Mouse (Mus musculus) intestine, postnatal 0 days (tissue): ENCODE measurements around the gene Adcy5. TPM values are rescaled to one million over a fixed set of nuclear protein-coding genes. Genes with fewer than 3 reads are reported as not detected.
A peak's percentile ranks its signal among the peaks of the same experiment; 100 is the strongest.

Source experiments
- ATAC-seq: fragments of 200-750 bp; cut with Nextera tagmentation; 2 replicates; pipeline ENCODE4 v1.8.0; 2017; ENCODE audit warnings: mild to moderate bottlenecking, moderate TSS enrichment, moderate library complexity
- H3K27ac ChIP-seq: fragments of 300-500 bp; sonication (generic); 2 replicates; pipeline ENCODE4 v1.5.1; 2014; ENCODE audit warnings: mild to moderate bottlenecking, low read depth, low read length, moderate library complexity
- H3K27me3 ChIP-seq: fragments of 300-500 bp; sonication (generic); replicated peaks from 2 replicates; pipeline ENCODE4 v1.6.1; 2014; ENCODE audit warnings: low read length, mixed read lengths; ENCODE audit not compliant: control insufficient read depth, insufficient read depth
- H3K36me3 ChIP-seq: fragments of 300-500 bp; sonication (generic); 2 replicates; pipeline ENCODE4 v1.6.1; 2014; ENCODE audit warnings: mild to moderate bottlenecking, moderate library complexity; ENCODE audit not compliant: control insufficient read depth, insufficient read depth
- H3K4me1 ChIP-seq: fragments of 300-500 bp; sonication (generic); replicated peaks from 2 replicates; pipeline ENCODE4 v1.6.1; 2014; ENCODE audit warnings: antibody characterized with exemption, low read length, mixed read lengths; ENCODE audit not compliant: control insufficient read depth, insufficient read depth
- H3K4me2 ChIP-seq: fragments of 300-500 bp; sonication (generic); replicated peaks from 2 replicates; pipeline ENCODE4 v1.6.1; 2014; ENCODE audit warnings: low read depth, mild to moderate bottlenecking, moderate library complexity
- H3K4me3 ChIP-seq: fragments of 300-500 bp; sonication (generic); 2 replicates; pipeline ENCODE4 v1.5.1; 2014; ENCODE audit warnings: low read depth, low read length
- H3K9ac ChIP-seq: fragments of 300-500 bp; sonication (generic); 2 replicates; pipeline ENCODE4 v1.6.1; 2014; ENCODE audit warnings: mild to moderate bottlenecking, low read depth, low read length
- H3K9me3 ChIP-seq: fragments of 300-500 bp; sonication (generic); 2 replicates; pipeline ENCODE4 v1.6.1; 2016; ENCODE audit warnings: mixed run types; ENCODE audit not compliant: control insufficient read depth
- CTCF ChIP-seq: sonication (generic); IDR thresholded peaks from 2 replicates; pipeline ENCODE4 v1.5.1; 2016; ENCODE audit warnings: low read depth, mild to moderate bottlenecking, control low read depth, antibody characterized with exemption, moderate library complexity
- WGBS: fragments of 180-500 bp; shearing (Covaris S2); extraction: QIAGEN DNeasy Blood & Tissue Kit; methylation state at CpG from one replicate; pipeline ENCODE4 v1.1.7; 2014; 5-methylcytosine and 5-hydroxymethylcytosine counted together
- polyA plus RNA-seq: library from polyadenylated mRNA; unstranded; fragments of >200 nt; fragmentation: Nextera tagmentation; extraction: Ambion mirVana; gene quantifications from 2 replicates; pipeline ENCODE4 v1.2.1, GENCODE M21; 2015

Gene Adcy5
- polyA plus RNA-seq, 1 experiment from 2014 or later = 1.8 TPM

GRCm38 (mm10) chr16:35316856-35317264, 162.2 kb downstream of the Adcy5 start:
- Histone ChIP-seq H3K27me3 (no peaks in the 10 kb centered on the region), H3K4me3 (no peak overlapping the region), H3K9me3 (no peaks in the 10 kb centered on the region), H3K4me1 (no peaks in the 10 kb centered on the region), H3K27ac (no peak overlapping the region), H3K4me2 (no peak overlapping the region), H3K36me3 (peaks cover 7% of the 10 kb centered on the region; the same call in 1 of the 2 replicates), H3K9ac (no peak overlapping the region)
- no peak for TF ChIP-seq CTCF
- ATAC-seq = no peak

- H3K4me2 ChIP-seq = no peak overlapping the region
- TF ChIP-seq CTCF = no peak
- WGBS = 90% methylated on average over 5 of the region's 5 CpGs
- H3K4me3 ChIP-seq = no peak overlapping the region
- no peak for ATAC-seq
- H3K4me1 ChIP-seq = no peaks in the 10 kb centered on the region
- H3K9ac ChIP-seq = no peak overlapping the region
- no peak overlapping the region for H3K27ac ChIP-seq
- H3K27me3 ChIP-seq = no peaks in the 10 kb centered on the region
- H3K36me3 ChIP-seq = peaks cover 8% of the 10 kb centered on the region; the same call in 1 of the 2 replicates
- no peaks in the 10 kb centered on the region for H3K9me3 ChIP-seq
Observed at GRCm38 (mm10) chr16:35317460-35317859, 162.8 kb downstream of the Adcy5 start.

GRCm38 (mm10) chr16:35318397-35318796, 163.7 kb downstream of the Adcy5 start:
- Histone ChIP-seq H3K4me3 (no peak overlapping the region), H3K36me3 (peaks cover 10% of the 10 kb centered on the region; the same call in 1 of the 2 replicates), H3K27ac (no peak overlapping the region), H3K9ac (no peak overlapping the region), H3K4me1 (no peaks in the 10 kb centered on the region), H3K27me3 (no peaks in the 10 kb centered on the region), H3K9me3 (no peaks in the 10 kb centered on the region), H3K4me2 (no peak overlapping the region)
- WGBS = 66% methylated on average over 6 of the region's 6 CpGs
- ATAC-seq = no peak
- no peak for TF ChIP-seq CTCF

GRCm38 (mm10) chr16:35319335-35319734, 164.7 kb downstream of the Adcy5 start:
- H3K27ac ChIP-seq = no peak overlapping the region
- 28% methylated on average over 4 of the region's 4 CpGs for WGBS
- no peaks in the 10 kb centered on the region for H3K9me3 ChIP-seq
- no peak overlapping the region for H3K4me3 ChIP-seq
- H3K4me1 ChIP-seq = no peaks in the 10 kb centered on the region
- H3K27me3 ChIP-seq = no peaks in the 10 kb centered on the region
- no peak overlapping the region for H3K9ac ChIP-seq
- no peak overlapping the region for H3K4me2 ChIP-seq
- ATAC-seq = 0 out of 2 replicates have a peak, but pooled peaks have one; percentile 6
- peak; percentile 83 for TF ChIP-seq CTCF
- H3K36me3 ChIP-seq = 0 out of 2 replicates have a peak, but pooled peaks cover 4% of the 10 kb centered on the region

DNA sequence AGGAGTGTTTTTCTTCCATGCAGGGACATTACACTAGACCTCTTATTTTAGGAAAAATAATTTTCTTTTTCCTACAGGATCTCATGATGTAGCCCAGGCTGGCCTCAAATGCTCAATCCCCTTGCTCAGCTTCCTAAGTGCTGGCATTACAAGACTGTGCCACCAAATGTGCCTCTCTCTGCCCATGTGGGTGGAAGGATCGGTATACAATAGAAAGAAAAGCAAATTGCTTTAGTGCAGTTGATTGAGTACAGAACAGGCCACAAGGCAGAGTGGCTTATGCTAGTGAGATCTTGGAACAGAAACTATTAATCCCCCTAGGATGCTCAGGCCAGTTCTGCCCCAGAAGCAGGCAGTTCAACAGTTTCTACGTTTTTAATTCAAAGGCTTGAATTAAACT, 165.1 kb downstream of the Adcy5 start:
- H3K4me2 ChIP-seq = no peak overlapping the region
- H3K9me3 ChIP-seq = no peaks in the 10 kb centered on the region
- no peak for ATAC-seq
- WGBS = 88% methylated on average over 2 of the region's 2 CpGs
- H3K4me1 ChIP-seq = no peaks in the 10 kb centered on the region
- H3K36me3 ChIP-seq = 0 out of 2 replicates have a peak, but pooled peaks cover 4% of the 10 kb centered on the region
- TF ChIP-seq CTCF = no peak
- H3K9ac ChIP-seq = no peak overlapping the region
- no peaks in the 10 kb centered on the region for H3K27me3 ChIP-seq
- no peak overlapping the region for H3K27ac ChIP-seq
- H3K4me3 ChIP-seq = no peak overlapping the region

GRCm38 (mm10) chr16:35330451-35330850, 175.8 kb downstream of the Adcy5 start:
- 94% methylated on average over 1 of the region's 1 CpGs for WGBS
- no peak for ATAC-seq
- TF ChIP-seq CTCF = no peak
- H3K27me3 ChIP-seq = no peaks in the 10 kb centered on the region
- no peak overlapping the region for H3K9ac ChIP-seq
- no peak overlapping the region for H3K4me3 ChIP-seq
- H3K9me3 ChIP-seq = no peaks in the 10 kb centered on the region
- H3K36me3 ChIP-seq = peaks cover 15% of the 10 kb centered on the region
- no peak overlapping the region for H3K4me2 ChIP-seq
- H3K27ac ChIP-seq = no peak overlapping the region
- no peaks in the 10 kb centered on the region for H3K4me1 ChIP-seq

Other genes starting within 250 kb of the Adcy5 start
- 78.7 and 80.2 TPM in 2 replicates for gene Hacd2, start 132.4 kb upstream of the Adcy5 start, polyA plus RNA-seq
- 55.3 and 58.1 TPM in 2 replicates for gene Sec22a, start 209.0 kb downstream of the Adcy5 start, polyA plus RNA-seq